Mouse (Mus musculus) adrenal gland, postnatal 4 days (tissue): ENCODE results near the gene Sgms2. TPM values are rescaled to one million over a fixed set of nuclear protein-coding genes. Genes with fewer than 3 reads are reported as not detected.

Experiments used
- DNase-seq, 2 experiments: peaks; one replicate each; pipeline ENCODE4 v3.0.0; 2021 to 2022; ENCODE audit warnings: low spot score in 2 of 2, mixed read lengths in 2 of 2
- total RNA-seq, 2 experiments: library from RNA; stranded (reverse); gene quantifications; 2 replicates each; pipeline ENCODE4 v1.2.3; 2021

Sgms2 gene
- total RNA-seq, 2 experiments from 2014 or later: 8.9 to 9.8 TPM

DNA sequence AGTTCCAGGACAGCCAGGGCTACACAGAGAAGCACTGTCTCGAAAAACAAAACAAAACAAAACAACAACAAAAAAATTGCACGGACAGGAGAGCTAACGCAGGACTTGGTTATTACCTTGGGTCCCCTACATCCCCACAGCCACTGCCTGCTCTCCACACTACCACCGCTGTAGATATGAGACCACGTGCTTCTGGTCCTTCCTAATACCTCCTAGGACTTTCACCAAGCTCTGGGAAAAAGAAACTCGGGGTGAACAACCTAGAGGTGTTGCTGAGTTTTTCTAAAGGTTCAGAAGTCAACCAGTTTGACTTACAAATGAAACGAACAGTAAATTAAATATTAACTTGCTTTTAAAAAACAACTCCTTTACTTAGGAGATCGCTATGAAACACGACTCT, 2.8 kb downstream of the Sgms2 start:
- DNase-seq: no peak

DNA sequence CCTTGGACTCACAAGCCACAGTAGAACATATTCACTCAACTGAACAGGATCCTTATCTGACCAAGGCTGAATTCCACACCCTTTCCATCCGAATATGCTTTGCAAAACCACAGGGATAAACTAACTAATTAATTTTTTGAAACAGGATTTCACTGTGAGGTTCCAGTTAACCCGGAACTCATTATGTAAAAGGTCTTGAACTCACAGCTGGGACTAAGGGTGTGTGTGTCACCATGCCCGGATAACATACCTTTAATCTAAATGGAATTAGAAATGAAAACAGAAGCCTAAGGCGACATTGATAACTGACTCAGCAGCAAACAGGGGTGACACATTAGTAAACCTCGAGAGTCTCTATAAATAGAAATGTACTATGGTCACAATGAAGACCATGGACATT, 5.8 kb downstream of the Sgms2 start:
- no peak for DNase-seq

DNA sequence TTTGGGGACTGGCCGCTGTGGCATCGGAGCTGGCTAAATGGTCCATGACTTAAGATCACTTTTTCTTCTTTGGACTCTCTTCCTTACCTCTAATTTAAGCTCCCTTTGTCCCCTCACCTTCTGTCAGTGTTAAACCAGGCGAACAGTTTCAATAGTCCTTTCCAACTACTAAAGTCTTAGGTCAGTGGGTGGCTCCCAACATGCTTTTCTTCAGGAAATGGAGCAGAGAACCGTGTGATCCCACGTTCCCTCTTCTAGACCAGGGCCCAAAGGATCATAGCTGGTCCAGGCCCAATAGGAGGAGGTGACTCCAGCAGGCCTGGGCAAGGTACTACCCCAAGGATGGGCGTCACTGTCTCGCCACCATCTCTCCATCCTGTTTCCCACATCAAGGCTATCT, 7.6 kb downstream of the Sgms2 start:
- no peak for DNase-seq

DNA sequence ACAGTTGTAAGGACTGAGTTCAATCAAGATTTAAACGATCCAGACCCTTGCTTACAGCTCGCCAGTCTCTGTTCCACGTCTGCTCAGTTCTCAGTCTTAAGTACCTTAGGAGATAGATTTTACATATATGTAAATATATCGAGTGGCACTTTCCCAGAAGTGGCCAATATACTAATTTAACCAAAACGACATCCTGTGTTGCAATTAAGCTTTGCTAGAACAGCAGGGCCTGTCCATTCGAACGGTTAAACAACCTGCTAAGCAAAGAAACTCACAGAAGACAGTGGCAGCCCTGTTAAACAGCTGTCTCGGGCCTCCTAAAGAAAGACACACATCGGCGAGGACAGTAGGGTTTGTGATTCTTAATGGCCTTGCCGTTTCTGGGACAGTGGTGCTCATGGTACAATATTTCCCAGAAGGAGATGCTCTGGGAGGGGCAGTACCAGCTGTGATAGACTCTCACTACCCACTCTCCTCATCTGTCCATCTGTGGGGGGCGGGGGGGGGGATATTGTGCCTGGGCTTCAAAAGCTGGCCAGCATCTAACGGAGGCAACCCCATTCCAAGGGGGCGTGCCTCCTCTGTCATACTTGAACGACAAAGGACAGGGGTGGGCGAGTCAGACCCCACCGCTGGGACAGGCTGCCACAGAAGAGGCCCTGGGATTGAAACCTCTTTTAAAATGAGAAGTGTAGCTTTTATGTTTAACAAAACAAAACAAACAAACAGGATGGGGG, 9.1 kb downstream of the Sgms2 start:
- no peak for DNase-seq

DNA sequence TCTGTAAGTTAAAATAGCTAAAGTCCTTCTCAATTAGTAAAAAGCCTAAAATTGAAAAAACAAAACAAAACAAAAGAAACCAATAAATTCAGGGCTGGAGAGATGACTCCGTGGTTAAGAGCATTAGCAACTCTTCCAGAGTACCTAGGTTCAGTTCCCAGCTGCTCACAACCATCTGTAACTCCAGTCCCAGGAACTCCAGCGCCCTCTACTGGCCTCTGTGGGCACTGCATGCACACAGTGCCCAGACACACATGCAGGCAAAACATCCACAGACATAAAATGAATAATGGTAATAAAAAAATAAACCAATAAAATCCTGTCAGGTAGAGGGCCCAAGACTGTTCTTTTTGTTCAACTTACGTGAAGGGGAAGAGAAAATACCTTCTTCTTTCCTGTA, 10.6 kb downstream of the Sgms2 start:
- no peak for DNase-seq

DNA sequence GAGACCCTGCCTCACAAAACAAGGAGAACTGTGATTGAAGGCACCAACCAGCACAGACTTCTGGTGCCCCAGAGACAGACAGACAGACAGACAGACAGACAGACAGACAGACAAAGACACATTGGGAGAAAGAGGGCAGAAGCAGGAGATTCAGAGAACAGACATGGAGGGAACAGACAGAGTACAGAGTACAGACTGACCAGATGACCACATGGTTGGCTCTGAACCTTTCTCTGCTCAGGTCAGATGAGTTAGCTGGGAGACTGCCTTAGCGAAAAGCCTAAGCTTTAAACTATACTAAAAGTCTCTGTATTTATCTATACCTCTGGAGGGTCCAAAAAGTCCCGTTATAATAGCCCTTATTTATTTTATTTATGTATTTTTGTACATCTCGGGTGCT, 11.8 kb downstream of the Sgms2 start:
- DNase-seq: no peak

DNA sequence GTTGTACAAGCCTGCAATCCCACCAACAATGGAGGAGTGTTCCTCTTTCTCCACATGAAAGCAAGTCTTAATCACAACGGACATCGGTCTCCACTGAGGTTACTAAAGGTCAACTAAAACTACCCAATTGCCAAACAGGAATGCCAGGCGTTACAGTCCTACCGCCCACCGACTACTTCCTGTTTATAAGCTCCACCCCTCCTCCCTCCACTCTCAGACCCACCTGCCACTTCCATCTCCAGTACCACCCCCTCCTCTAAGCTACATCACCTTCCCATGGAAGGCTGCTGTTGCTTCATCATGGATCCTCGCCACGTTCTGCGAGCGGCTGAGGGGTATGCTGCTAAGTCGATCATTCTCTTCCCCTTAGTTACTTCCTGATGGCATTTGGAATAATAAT, 15.2 kb downstream of the Sgms2 start:
- DNase-seq: no peak

DNA sequence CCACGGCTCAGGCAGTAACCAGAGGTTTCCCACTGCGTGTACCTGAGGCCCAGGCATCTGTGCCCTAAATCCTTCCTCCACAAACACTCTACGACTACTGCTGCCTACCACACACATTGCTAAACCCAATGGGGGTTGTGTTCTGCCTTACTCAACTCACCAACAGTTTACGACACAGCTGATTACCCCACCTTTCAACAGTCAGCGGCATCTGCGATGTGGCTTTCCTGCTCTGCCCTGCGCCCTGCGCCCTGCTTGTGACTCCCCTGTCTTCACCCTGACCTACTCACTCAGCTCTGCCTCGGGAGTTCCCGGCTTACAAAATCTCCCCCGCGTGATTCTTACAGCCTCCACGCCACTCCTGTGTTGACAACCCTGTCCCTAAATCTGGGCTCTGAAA, 16.7 kb downstream of the Sgms2 start:
- DNase-seq: no peak

DNA sequence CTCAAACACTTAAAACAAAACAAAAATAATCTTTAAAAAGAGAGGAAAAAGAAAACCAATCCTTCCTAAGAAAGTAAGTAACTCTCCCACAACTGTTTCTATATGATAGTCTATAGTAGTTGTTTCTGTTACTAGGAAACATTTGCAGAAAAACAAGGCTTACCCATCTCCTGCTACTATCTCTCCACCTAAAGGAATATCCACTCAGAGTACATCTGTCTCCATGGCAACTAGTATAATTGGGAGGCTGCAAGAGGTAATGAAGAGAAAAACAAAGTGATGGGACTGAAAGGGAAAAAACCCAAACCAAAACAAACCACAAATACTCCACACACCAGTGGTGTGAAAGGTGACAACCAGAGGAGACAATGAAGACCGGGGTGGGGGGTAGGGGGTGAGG, 17.7 kb downstream of the Sgms2 start:
- no peak for DNase-seq

DNA sequence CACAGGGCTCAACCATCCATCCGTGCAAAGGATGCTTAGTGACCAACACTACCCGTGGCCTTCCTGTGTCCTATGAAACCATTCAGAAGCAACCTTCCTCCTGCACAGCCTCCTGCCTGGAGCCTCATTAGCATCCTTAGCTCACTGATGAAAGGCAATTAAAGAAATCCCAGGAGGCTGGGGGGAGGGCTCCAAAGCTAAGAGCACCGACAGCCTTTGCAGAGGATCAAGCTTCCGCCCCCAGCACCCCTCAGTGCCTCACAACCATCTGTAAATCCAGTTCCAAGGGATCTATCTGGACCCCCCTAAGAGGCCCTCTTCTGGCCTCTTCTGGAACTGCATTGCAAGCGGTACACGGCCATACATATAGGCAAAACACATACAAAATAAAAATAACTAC, 19.4 kb downstream of the Sgms2 start:
- no peak for DNase-seq

DNA sequence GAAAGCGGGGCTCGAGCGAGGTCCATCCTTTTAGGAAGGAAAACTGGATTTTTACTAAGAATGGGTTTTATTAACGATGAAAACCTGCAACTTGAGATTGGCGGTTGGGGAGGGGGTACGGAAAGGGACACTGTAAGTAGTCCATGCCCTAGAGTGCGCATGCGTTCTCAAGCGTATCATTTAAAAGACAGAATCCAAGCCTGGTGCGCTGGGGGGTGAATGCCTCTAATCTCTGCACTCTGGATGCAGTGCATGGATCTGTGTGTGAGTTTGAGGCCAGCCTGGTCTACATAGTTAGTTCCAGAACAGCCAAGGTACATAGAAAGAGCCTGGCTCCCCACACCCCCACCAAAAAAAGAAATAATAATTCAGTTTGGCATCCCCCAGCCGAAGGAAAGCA, 19.8 kb downstream of the Sgms2 start:
- no peak for DNase-seq

DNA sequence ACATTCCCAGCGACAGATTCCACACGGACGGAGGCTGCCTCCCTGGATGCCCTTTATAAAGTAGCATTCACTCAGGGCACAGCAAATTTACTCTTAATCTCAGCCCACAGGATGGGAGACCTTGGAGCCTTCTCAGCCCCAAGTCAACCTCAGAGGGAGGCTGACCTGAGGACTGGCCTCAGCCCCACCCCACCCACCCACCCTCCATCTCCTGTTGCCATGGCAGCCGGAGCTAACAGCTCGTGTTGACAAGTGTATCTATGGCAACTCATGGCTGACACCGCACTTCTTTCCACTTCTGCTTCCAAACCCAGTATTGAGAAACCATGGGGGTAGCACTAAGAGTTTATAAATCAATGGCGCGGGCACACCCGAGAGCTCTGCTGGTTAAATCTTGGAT, 20.4 kb downstream of the Sgms2 start:
- no peak for DNase-seq

DNA sequence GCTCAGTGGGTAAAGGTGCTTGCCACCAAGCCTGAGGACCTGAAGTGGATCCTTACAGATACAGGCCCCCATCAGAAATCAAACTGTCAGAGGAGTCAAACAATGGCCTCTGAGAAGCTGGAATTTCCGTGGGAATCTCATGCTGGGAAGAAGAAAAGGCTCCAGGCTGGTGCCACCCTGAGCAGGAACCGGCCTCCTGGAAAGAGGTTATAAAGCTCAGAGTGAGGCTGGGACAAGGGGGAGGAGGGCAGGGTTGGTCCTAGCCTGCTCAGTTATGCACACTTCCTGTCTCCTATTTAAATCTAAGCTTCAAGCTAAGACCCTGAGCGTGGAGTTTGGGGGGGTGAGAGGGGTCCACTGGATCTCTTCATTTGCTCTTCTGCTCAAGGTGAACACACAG, 21.6 kb downstream of the Sgms2 start:
- DNase-seq: no peak

DNA sequence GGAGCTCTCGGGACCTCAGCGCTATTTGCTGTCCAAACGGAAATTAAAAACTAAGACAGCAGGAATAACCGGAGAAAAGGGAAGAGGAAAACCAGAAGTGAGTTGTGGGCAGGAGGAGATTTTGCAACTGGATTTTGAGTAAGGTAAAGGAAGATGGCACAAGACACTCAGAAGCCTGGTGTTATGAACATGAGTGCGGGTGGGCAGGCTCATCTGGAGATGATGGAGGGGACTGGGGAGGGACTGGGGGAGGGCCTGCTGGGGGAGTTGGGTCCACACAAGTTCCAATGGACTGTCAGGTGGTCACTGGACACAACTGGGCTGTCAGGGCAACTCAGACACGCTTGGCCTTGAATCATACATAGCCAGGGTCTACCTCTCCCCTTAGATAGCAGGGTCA, 24.8 kb downstream of the Sgms2 start:
- no peak for DNase-seq

DNA sequence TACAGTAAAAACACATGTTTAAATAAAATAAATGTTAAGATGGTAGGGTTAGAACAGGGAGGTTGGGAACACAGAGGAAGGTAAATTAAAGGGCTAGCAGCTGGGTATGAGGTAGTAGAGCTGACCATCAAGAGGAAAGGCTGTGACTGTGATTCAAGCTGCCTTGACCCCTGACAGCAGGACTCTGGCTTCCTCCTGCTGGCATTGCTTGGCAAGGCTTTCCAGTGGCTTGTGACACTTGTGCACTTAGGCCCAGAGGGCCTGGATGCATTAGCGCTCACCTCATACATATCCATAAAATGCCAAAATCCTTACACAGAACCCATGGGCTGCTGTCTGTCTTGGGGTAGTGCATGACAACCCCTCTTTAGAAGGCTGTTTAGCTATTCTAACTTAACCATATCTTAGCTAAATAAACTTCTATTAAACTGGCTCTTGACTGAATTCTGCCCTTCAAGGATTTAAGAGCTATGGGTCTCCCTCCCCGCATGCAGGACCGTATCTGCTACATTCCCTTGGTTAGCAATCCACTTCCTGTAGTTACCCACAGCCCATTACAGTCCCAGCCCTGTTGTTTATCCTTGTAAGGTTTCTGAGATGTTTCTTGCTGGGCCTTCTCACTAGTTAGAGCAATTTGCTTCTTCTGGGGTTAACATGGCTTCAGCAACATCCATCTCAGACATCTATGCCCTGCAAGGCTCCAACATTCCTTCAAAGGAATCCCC, 25.5 kb downstream of the Sgms2 start:
- DNase-seq: no peak

DNA sequence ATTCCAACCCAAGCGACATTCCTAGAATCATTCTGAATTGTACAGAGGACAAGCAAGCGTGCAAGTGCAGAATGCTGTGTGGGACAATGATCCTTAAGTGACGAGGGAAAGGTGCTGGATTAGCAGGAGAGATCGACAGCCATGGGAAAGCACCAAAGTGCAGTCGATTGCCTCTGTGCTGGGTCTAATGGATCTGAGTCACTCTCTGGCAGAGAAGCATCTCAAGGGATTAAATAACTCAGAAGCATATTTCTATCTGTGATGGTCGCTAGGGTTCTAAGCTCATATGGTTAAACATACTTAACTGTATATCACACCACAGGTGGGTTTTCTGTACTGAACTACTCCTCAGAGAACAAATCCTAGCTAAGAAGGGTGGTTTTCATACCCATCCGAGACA, 118.2 kb downstream of the Sgms2 start:
- no peak for DNase-seq

DNA sequence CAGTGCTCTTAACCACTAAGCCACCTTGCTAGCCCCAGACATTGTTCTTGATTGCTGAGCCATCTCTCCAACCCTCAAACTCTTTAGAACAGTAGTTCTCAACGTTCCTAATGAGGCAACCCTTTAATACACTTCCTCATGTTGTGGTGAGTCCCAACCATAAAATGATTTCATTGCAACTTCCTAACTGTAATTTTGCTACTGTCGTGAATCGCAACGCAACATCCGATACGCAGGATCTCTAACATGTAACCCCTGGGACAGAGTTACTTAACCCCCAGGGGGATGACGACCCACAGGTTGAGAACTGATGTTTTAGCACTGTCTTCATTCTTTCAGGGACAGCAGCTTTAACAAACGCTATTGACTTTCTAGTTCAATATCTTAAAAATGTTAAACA, 122.5 kb downstream of the Sgms2 start:
- DNase-seq: no peak

DNA sequence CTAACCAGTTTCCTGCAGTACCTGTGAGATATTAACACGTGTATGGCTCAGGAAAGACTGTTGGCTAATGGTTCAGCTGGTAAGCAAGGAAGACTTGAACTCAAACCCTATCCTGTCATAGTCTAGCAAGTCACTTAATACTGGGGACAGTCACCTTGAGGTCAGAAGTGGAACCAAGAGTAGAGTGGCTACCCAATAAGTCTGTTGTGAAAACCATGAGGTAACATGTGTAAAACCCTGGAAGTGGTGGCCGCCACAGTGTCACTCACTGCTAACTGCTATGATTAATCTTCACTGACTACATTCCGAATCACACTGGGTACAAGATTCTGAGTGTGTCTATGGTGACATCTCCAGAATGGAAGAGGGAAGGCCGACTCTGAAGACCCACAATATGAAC, 123.8 kb downstream of the Sgms2 start:
- no peak for DNase-seq

DNA sequence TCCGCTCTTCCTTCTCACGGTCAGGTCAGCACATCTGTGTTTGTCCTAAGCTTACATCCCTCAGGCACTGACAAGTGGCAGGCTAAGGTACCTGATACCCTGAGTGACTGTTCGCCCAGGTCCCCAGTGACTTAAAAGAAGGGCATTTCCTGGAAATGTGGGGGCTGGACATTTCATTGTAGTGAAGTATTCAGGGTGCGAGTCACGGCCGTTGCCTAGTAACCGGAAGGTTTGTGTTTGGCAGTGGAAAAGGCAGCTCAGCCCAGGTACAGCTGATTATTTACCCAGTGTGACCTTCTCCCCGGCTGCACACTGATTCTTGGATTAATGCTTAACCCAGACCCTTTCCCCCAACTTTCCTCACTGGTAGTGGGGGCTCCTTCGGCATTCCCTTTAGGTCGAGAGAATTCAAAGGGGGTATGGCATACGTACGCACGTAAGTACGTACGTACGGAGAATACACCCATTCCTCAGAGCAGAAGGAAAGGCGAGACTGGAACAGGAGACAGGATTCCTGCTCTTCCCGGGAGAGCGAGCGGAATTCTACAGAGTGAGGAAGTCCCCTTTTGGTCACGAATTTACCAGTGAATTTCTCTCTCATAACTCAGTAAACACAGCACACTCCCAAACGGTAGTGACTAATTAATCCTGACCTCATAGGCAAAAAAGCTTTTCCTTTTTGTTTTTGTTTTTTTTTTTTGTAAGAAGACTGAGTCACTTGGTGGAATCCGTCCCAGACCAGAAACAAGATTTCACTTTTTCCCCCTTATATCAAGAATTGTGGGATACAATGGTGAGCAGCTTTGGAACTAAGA, 126.4 kb downstream of the Sgms2 start:
- no peak for DNase-seq

DNA sequence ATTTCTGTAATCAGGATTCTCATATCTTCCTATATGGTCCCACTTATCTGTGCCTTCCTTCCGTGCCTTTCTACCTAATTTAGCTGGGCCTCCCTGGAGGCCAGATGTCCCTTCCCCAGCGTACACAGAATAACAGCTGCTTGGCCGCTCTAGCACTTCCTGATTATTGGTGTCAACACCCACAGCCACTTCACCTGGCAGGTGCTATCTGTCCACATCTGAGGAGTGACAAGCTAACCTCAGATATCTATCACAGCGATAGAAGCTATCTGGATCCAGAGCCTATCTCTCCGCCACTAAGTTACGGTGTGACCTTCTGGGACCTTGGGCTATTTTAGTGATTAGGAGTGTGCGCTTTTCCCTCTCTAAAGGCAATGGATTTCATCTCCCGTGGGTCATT, 127.0 kb downstream of the Sgms2 start:
- no peak for DNase-seq

DNA sequence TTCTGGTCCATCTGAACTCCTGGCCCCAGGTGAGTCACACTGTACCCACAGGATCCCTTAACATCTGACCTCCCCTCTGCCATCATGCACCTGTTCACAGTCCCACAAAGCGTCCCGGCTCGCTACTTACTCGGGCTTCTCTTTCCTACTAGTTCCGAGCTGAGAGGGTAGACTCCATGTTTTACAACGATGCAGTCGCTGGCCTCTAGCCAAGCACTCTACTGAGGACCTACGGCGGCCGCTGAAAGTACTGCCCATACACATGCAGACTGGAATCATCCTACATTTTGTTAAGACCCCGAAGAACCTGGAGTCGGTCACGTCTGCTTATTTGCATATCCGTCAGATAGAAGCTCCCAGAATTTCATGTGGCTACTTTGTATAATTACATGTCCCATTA, 127.6 kb downstream of the Sgms2 start:
- no peak for DNase-seq

DNA sequence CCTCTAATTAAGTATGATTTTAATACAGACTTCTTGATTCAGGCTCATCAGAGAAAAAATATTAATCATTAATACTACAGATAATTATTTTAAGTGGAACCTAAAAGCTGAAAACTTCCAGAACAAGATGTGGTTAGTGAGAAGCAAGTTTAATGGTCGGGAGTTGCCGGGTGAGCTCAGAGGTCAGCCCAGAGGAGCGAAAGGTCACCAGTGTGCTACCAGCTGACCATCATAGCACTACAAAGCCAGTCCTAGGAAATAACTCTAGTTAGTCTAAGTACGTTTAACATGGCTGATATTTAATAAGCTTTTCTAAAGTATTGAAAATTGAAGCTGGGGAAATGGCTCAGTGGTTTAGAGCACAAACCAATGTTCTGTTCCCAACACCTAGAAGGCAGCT, 129.3 kb downstream of the Sgms2 start:
- DNase-seq: no peak
